Mouse (Mus musculus) midbrain, embryonic 14.5 days (tissue): Measurements from ENCODE around the gene Nudt9. TPM values are rescaled to one million over a fixed set of nuclear protein-coding genes. Genes with fewer than 3 reads are reported as not detected.

Source experiments
- ATAC-seq: fragments of 200-750 bp; cut with Nextera tagmentation; 2 replicates; pipeline ENCODE4 v1.8.0; 2017; ENCODE audit warnings: moderate number of reproducible peaks, moderate library complexity; ENCODE audit not compliant: low FRiP score, low TSS enrichment
- DNase-seq: peaks from one replicate; pipeline ENCODE4 v3.0.0-alpha.2; 2015
- H3K27ac ChIP-seq: fragments of 300-500 bp; sonication (generic); replicated peaks from 2 replicates; pipeline ENCODE4 v1.5.1; 2014; ENCODE audit warnings: mild to moderate bottlenecking, low read depth, low read length, moderate library complexity
- H3K27me3 ChIP-seq: fragments of 300-500 bp; sonication (generic); 2 replicates; pipeline ENCODE4 v1.6.1; 2014; ENCODE audit warnings: low read length, control low read depth, mixed read lengths; ENCODE audit not compliant: control insufficient read depth, insufficient read depth
- H3K36me3 ChIP-seq: fragments of 300-500 bp; sonication (generic); 2 replicates; pipeline ENCODE4 v1.6.1; 2014; ENCODE audit warnings: low read length, control low read depth; ENCODE audit not compliant: control insufficient read depth, insufficient read depth
- H3K4me1 ChIP-seq: fragments of 300-500 bp; sonication (generic); 2 replicates; pipeline ENCODE4 v1.6.1; 2014; ENCODE audit warnings: mild to moderate bottlenecking, antibody characterized with exemption, low read length, control low read depth; ENCODE audit not compliant: control insufficient read depth, insufficient read depth
- H3K4me2 ChIP-seq: fragments of 300-500 bp; sonication (generic); 2 replicates; pipeline ENCODE4 v1.6.1; 2014; ENCODE audit warnings: mild to moderate bottlenecking, low read length, moderate library complexity
- H3K4me3 ChIP-seq: fragments of 300-500 bp; sonication (generic); replicated peaks from 2 replicates; pipeline ENCODE4 v1.5.1; 2014; ENCODE audit warnings: low read depth, low read length
- H3K9ac ChIP-seq: fragments of 300-500 bp; sonication (generic); replicated peaks from 2 replicates; pipeline ENCODE4 v1.6.1; 2014; ENCODE audit warnings: mild to moderate bottlenecking, low read length, moderate library complexity
- H3K9me3 ChIP-seq: fragments of 300-500 bp; sonication (generic); 2 replicates; pipeline ENCODE4 v1.6.1; 2016; ENCODE audit warnings: low read length, control low read depth, mixed read lengths; ENCODE audit not compliant: control insufficient read depth
- WGBS: fragments of 180-500 bp; shearing (Covaris S2); extraction: QIAGEN DNeasy Blood & Tissue Kit; methylation state at CpG from one replicate; pipeline ENCODE4 v1.1.7; 2014; 5-methylcytosine and 5-hydroxymethylcytosine counted together
- polyA plus RNA-seq: library from polyadenylated mRNA; unstranded; fragments of >200 nt; fragmentation: Nextera tagmentation; extraction: Ambion mirVana; gene quantifications from 2 replicates; pipeline ENCODE4 v1.2.1, GENCODE M21; 2014

Gene Nudt9
- polyA plus RNA-seq, 1 experiment from 2014 or later = 56.1 TPM

GRCm38 (mm10) chr5:104047200-104048105 lies 1.3 kb downstream of the Nudt9 start:
- H3K27ac ChIP-seq = peak overlapping the region; percentile 73
- H3K9me3 ChIP-seq = no peaks in the 10 kb centered on the region
- H3K27me3 ChIP-seq = no peaks in the 10 kb centered on the region; the same call in 1 of the 2 replicates
- 13% methylated on average over 19 of the region's 19 CpGs for WGBS
- peaks cover 12% of the 10 kb centered on the region; the same call in 1 of the 2 replicates for H3K4me1 ChIP-seq
- peak overlapping the region; percentile 74 for H3K4me2 ChIP-seq
- H3K4me3 ChIP-seq = peak overlapping the region; percentile 78
- DNase-seq (peak; percentile 41), ATAC-seq (no peak)
- H3K9ac ChIP-seq = peak overlapping the region; percentile 81
- H3K36me3 ChIP-seq = peaks cover 9% of the 10 kb centered on the region

GRCm38 (mm10) chr5:104048139-104048538 lies 2.0 kb downstream of the Nudt9 start:
- peak; percentile 12 for DNase-seq
- H3K27ac ChIP-seq = no peak overlapping the region
- peaks cover 9% of the 10 kb centered on the region for H3K36me3 ChIP-seq
- H3K27me3 ChIP-seq = no peaks in the 10 kb centered on the region; the same call in 1 of the 2 replicates
- H3K4me3 ChIP-seq = no peak overlapping the region
- WGBS = 62% methylated on average over 4 of the region's 4 CpGs
- no peak for ATAC-seq
- peaks cover 12% of the 10 kb centered on the region; the same call in 1 of the 2 replicates for H3K4me1 ChIP-seq
- no peaks in the 10 kb centered on the region for H3K9me3 ChIP-seq
- H3K4me2 ChIP-seq = peak overlapping the region; percentile 74
- H3K9ac ChIP-seq = no peak overlapping the region

GRCm38 (mm10) chr5:104052956-104053355 lies 6.8 kb downstream of the Nudt9 start:
- H3K4me2 ChIP-seq = no peak overlapping the region
- WGBS = 52% methylated on average over 8 of the region's 8 CpGs
- no peaks in the 10 kb centered on the region for H3K9me3 ChIP-seq
- no peaks in the 10 kb centered on the region for H3K27me3 ChIP-seq
- peaks cover 13% of the 10 kb centered on the region for H3K36me3 ChIP-seq
- peaks cover under 1% of the 10 kb centered on the region; the same call in 1 of the 2 replicates for H3K4me1 ChIP-seq
- ATAC-seq (no peak), DNase-seq (peak; percentile 24)
- H3K4me3 ChIP-seq = no peak overlapping the region
- no peak overlapping the region for H3K9ac ChIP-seq
- no peak overlapping the region for H3K27ac ChIP-seq

- DNase-seq (no peak), ATAC-seq (no peak)
- 98% methylated on average over 4 of the region's 4 CpGs for WGBS
- H3K27me3 ChIP-seq = no peaks in the 10 kb centered on the region
- no peak overlapping the region for H3K4me2 ChIP-seq
- H3K27ac ChIP-seq = no peak overlapping the region
- no peaks in the 10 kb centered on the region for H3K4me1 ChIP-seq
- no peak overlapping the region for H3K4me3 ChIP-seq
- H3K9ac ChIP-seq = no peak overlapping the region
- peaks cover 22% of the 10 kb centered on the region for H3K36me3 ChIP-seq
- H3K9me3 ChIP-seq = no peaks in the 10 kb centered on the region
Measured at GRCm38 (mm10) chr5:104054938-104055337, 8.8 kb downstream of the Nudt9 start.

GRCm38 (mm10) chr5:104055816-104056215 lies 9.7 kb downstream of the Nudt9 start:
- Histone ChIP-seq H3K4me1 (no peaks in the 10 kb centered on the region), H3K36me3 (peaks cover 28% of the 10 kb centered on the region), H3K4me2 (no peak overlapping the region), H3K4me3 (no peak overlapping the region), H3K9ac (no peak overlapping the region), H3K27ac (no peak overlapping the region), H3K27me3 (no peaks in the 10 kb centered on the region), H3K9me3 (no peaks in the 10 kb centered on the region)
- 93% methylated on average over 4 of the region's 4 CpGs for WGBS
- no peak for DNase-seq
- no peak for ATAC-seq

GRCm38 (mm10) chr5:104056295-104056694 lies 10.2 kb downstream of the Nudt9 start:
- H3K27ac ChIP-seq = no peak overlapping the region
- no peaks in the 10 kb centered on the region for H3K9me3 ChIP-seq
- no peaks in the 10 kb centered on the region for H3K4me1 ChIP-seq
- no peaks in the 10 kb centered on the region for H3K27me3 ChIP-seq
- ATAC-seq (no peak), DNase-seq (no peak)
- H3K4me3 ChIP-seq = no peak overlapping the region
- 91% methylated on average over 7 of the region's 7 CpGs for WGBS
- H3K9ac ChIP-seq = no peak overlapping the region
- peaks cover 23% of the 10 kb centered on the region for H3K36me3 ChIP-seq
- no peak overlapping the region for H3K4me2 ChIP-seq

- H3K27me3 ChIP-seq = no peaks in the 10 kb centered on the region
Measured at GRCm38 (mm10) chr5:104058021-104058420, 11.9 kb downstream of the Nudt9 start.

GRCm38 (mm10) chr5:104059628-104060027 lies 13.5 kb downstream of the Nudt9 start:
- Histone ChIP-seq H3K27me3 (no peaks in the 10 kb centered on the region), H3K9me3 (no peaks in the 10 kb centered on the region), H3K9ac (no peak overlapping the region), H3K4me1 (no peaks in the 10 kb centered on the region), H3K4me2 (no peak overlapping the region), H3K27ac (no peak overlapping the region), H3K36me3 (peaks cover 43% of the 10 kb centered on the region), H3K4me3 (no peak overlapping the region)
- WGBS = 80% methylated on average over 9 of the region's 9 CpGs
- DNase-seq (no peak), ATAC-seq (no peak)

More at GRCm38 (mm10) chr5:104058021-104058420, 11.9 kb downstream of the Nudt9 start:
- ATAC-seq = no peak
- H3K27ac ChIP-seq = no peak overlapping the region
- no peak overlapping the region for H3K9ac ChIP-seq
- peaks cover 35% of the 10 kb centered on the region for H3K36me3 ChIP-seq
- no peak overlapping the region for H3K4me2 ChIP-seq
- no peaks in the 10 kb centered on the region for H3K4me1 ChIP-seq
- no peaks in the 10 kb centered on the region for H3K9me3 ChIP-seq
- H3K4me3 ChIP-seq = no peak overlapping the region
- 66% methylated on average over 15 of the region's 15 CpGs for WGBS
- peak; percentile 20 for DNase-seq

GRCm38 (mm10) chr5:104060429-104060828 lies 14.3 kb downstream of the Nudt9 start:
- 88% methylated on average over 5 of the region's 5 CpGs for WGBS
- Histone ChIP-seq H3K4me1 (no peaks in the 10 kb centered on the region), H3K27me3 (no peaks in the 10 kb centered on the region), H3K4me3 (no peak overlapping the region), H3K27ac (no peak overlapping the region), H3K36me3 (peaks cover 44% of the 10 kb centered on the region), H3K9ac (no peak overlapping the region), H3K9me3 (no peaks in the 10 kb centered on the region), H3K4me2 (no peak overlapping the region)
- DNase-seq (peak; percentile 12), ATAC-seq (no peak)
